Mouse (Mus musculus) CH12.LX (cell line): ENCODE results near the gene Vamp8.

Experiments
- CHD1 ChIP-seq: IDR thresholded peaks from 2 replicates; pipeline ENCODE4 v1.6.1; 2012; ENCODE audit warnings: low read depth, low read length, improper control_type of control experiment, inconsistent platforms
- CHD2 ChIP-seq: IDR thresholded peaks from 2 replicates; pipeline ENCODE4 v1.6.1; 2011; ENCODE audit warnings: low read length, improper control_type of control experiment
- CTCF ChIP-seq, 2 experiments: IDR thresholded peaks in 1 of 2; conservative IDR thresholded peaks in 1 of 2; 2 replicates each; pipeline ENCODE4 v1.5.1; 2011 to 2012; ENCODE audit warnings: low read depth in 2 of 2, low read length in 2 of 2, improper control_type of control experiment in 1 of 2, inconsistent platforms in 1 of 2, mild to moderate bottlenecking in 1 of 2, moderate library complexity in 1 of 2
- E2F4 ChIP-seq: IDR thresholded peaks from 2 replicates; pipeline ENCODE4 v1.6.1; 2011; ENCODE audit warnings: low read depth, low read length, improper control_type of control experiment; ENCODE audit not compliant: insufficient replicate concordance
- EP300 ChIP-seq: IDR thresholded peaks from 2 replicates; pipeline ENCODE4 v1.6.1; 2011; ENCODE audit warnings: low read length, improper control_type of control experiment
- IRF4 ChIP-seq: IDR thresholded peaks from 2 replicates; pipeline ENCODE4 v1.6.1; 2014; ENCODE audit warnings: low read depth, mild to moderate bottlenecking, inconsistent platforms, low read length, improper control_type of control experiment
- MAFK ChIP-seq: IDR thresholded peaks from 2 replicates; pipeline ENCODE4 v1.6.1; 2011; ENCODE audit warnings: low read length, improper control_type of control experiment; ENCODE audit not compliant: insufficient replicate concordance
- POLR2A ChIP-seq: IDR thresholded peaks from 2 replicates; pipeline ENCODE4 v1.6.1; 2011; ENCODE audit warnings: low read depth, mild to moderate bottlenecking, improper control_type of control experiment, low read length
- RAD21 ChIP-seq: IDR thresholded peaks from 2 replicates; pipeline ENCODE4 v1.6.1; 2011; ENCODE audit warnings: low read depth, mild to moderate bottlenecking, low read length, improper control_type of control experiment, moderate library complexity
- RCOR1 ChIP-seq: conservative IDR thresholded peaks from 2 replicates; pipeline ENCODE4 v1.6.1; 2012; ENCODE audit warnings: low read depth, mild to moderate bottlenecking, inconsistent platforms, low read length, improper control_type of control experiment
- UBTF ChIP-seq: IDR thresholded peaks from 2 replicates; pipeline ENCODE4 v1.6.1; 2012; ENCODE audit warnings: low read depth, mild to moderate bottlenecking, inconsistent platforms, low read length, improper control_type of control experiment, moderate library complexity
- USF1 ChIP-seq: IDR thresholded peaks from 2 replicates; pipeline ENCODE4 v1.6.1; 2014; ENCODE audit warnings: low read depth, mild to moderate bottlenecking, inconsistent platforms, low read length, improper control_type of control experiment
- USF2 ChIP-seq: conservative IDR thresholded peaks from 2 replicates; pipeline ENCODE4 v1.6.1; 2011; ENCODE audit warnings: low read depth, low read length, improper control_type of control experiment
- ZKSCAN1 ChIP-seq: IDR thresholded peaks from 2 replicates; pipeline ENCODE4 v1.6.1; 2012; ENCODE audit warnings: low read depth, inconsistent platforms, low read length, improper control_type of control experiment, borderline replicate concordance

- TF ChIP-seq UBTF (no peak), POLR2A (no peak), USF2 (no peak), MAFK (no peak), CTCF (conservative IDR thresholded peaks at IDR 0.05 in 1 of 2, IDR thresholded peaks at IDR 0.05 in 1 of 2; ENCODE audit: low read depth in 2 of 2, low read length in 2 of 2) (no peak), CHD2 (no peak), CHD1 (no peak), USF1 (no peak), EP300 (no peak), RAD21 (no peak), ZKSCAN1 (no peak), E2F4 (no peak), IRF4 (no peak), RCOR1 (no peak)
These were observed 30.5 kb downstream of the Vamp8 start for GRCm38 (mm10) chr6:72359891-72360598.
